Mouse (Mus musculus) testis, postnatal 14 days (tissue): ENCODE results near the gene Wbp4.
A peak's percentile ranks its signal among the peaks of the same experiment; 100 is the strongest.
"Not testable (repeated sequence)": the region's sequence is repeated elsewhere in the genome, so short reads cannot be mapped to it uniquely, and the experiment has no call there.

ENCODE experiments used
- DNase-seq: peaks from one replicate; pipeline ENCODE4 v3.0.0; 2021; ENCODE audit warnings: low spot score

Gene Wbp4

DNA sequence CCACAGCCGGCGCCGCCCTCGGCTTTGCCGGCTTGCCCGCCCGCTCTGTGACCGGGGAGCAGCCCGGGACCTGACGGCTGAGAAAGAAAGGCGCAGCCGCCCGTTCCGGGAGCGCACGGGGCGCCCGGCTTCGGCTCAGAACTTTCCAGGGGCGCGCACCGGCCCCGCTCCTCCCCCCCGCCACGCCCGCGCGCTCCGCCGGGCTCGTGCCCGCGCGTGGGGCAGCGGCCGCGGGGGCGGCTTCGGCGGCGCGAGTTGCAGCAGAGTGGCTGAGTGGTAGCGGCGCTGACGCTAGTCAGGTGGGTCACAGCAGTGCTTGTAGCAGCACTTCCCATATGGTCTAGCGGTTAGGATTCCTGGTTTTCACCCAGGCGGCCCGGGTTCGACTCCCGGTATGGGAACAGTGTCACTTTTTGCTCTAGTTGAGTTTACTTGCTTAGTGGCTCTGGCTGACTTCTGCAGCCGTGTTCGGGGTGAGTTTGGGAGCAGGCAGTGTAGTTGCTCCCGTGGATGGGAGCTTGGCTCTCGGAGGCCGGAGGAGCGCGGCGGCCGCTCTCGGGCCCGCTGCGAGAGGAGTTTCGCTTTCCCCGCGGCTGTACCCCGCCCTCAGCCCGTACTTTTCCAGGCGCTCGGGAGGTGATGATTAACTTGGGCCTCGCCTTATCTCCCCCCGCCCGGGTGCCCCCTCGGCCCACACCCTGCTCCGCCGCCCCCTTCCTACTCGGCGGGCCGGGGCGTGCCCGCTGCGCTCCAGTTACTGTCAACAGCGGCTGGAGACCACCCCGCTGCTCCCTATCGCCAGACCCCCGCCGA lies at the start of gene Wbp4:
Wbp4 (minus strand) TSS at position 182 of the 813 bp plus-strand sequence.
- DNase-seq, result peak; percentile 89

DNA sequence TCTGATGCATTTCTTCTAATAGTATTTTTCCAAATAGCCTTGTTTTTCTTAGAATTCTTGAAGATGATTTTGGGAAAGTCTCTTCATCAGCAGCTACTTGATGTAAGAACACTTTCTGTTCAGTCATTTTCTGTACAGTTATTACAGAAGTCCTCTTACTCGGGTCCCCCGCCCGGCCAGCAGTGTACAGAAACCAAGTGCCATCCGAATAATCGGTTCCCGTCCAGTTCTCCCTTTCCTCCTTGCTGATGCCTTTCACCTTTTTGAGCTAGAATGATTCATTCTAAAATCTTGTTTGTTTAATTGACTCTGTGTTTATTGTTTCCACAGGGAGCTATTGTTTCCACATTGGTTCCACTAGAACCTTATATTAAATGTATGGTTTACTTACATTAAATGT lies 49.4 kb upstream of the Wbp4 start:
- no peak for DNase-seq

DNA sequence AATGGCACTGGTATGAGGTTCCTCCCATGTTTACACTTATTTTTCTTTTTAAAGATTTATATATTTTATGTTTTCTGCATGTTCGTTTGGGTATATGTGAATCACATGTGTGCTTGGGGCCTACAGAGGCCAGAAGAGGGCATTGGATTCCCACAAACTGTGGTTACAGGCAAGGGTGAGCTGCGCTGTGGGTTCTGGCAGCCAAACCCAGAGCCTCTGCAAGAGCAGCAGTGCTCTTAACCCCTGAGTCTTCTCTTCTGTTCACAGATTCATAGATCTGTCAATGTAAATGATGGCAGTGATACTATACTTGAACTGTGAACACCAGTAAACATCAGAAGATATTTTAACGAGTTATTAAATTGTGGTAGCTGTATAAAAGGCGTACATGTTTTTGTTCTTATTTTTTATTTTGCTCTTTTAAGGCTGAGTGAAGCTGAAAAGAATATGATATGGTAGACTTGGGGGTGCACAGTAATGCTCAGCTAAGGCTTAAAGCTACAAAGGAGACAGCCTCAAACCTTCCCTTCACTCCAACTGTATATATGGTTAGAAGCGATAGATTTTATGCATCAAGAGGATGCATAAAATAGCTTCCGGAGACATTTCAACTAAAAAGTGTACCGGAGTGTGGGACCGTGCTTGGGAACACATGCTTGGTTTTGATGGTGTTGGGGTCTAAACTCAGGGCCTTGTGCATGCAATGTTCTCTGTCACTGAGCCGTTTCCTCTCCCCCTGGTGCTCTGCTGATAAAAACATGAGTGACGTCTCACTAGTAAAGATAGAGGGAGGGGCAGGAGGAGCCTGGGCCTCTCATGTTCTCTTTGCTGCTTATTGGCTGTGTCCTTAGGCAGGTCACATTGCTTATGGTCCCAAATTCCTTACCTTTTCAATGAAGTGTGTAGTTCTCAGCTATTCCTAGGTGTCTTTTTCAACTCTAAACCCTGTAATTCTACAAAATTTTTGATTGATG lies 48.5 kb upstream of the Wbp4 start:
- DNase-seq, result no peak

DNA sequence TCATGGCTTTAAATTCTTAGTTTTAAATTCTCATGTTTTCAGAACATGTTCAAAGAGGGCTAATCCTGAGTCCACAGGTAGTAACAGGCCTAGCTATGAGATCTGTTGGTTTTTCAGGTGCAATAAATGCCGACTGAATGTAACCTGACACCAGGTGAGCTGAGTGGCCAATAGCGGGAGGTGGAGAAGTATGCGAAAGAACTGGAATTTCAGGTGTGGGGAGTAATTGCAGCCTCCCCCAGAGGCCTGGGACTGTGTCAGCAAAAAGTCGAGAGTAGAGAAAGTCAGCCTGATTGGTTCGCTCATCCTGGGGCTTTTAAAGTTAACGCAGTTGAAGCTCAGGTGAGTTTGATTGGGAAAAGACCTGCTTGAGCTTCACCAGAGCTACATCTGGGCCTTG lies 46.4 kb upstream of the Wbp4 start:
- DNase-seq, result peak; percentile 15

DNA sequence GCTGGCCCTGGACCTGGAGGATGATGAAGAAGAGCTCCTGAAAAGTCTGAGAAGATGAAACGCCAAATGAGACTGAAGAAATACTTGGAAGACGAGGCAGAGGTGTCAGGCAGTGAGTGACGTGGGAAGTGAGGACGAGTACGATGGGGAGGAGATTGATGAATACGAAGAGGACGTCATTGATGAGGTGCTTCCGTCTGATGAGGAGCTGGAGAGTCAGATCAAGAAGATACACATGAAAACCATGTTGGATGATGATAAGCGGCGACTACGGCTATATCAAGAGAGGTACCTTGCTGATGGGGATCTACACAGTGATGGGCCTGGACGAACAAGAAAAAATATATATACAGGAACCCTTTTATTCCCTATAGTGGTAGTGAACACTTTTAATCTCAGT lies 44.8 kb upstream of the Wbp4 start:
- DNase-seq, result not testable (repeated sequence)

DNA sequence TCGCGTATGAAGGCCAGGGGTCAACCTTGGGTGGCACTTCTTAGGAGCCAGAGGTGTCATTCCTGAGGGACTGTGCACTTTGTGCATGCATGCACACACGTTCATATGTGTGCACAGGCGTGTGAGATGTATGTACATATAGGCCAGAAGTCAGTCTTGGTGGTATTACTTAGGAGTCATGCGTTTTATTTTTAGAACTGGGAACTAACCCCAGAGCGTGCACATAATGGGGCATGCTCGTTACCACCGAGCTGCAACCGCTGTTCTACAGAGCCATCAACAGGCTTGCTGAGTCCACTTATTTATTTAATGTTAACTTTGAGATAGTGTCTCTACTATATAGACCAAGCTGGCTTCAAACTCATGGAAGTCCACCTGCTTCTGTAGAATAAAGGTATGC lies 41.1 kb upstream of the Wbp4 start:
- no peak for DNase-seq

DNA sequence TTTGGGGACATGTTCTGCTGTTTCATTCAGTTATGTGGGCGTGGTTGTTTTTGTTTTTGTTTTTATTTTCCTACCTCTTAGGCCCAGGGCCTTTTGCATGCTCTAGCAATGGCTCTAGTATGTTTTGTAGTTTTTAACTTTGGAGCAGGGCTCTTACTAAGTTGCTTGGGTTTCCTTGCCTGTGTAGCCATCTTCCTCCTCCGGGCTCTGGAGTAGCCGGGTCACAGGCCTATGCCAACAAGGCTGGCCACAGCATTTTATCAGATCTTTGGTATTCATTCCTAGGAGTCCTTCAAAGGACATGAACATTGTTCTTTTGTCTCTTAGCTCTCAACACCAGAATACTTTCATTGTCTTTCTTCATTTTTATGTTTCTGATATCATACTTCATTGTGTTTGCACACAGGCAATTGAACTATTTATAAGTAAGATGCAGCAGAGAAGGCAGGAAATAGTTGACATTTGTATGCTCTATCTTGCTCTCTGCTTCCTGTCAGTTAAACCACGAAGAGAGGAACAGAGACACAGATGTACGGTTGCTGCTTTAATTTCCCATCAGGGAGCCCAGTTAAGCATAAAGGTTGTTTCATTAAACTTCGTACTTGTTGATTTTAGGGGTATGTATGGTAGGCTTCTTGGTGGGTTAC lies 40.3 kb upstream of the Wbp4 start:
- no peak for DNase-seq

DNA sequence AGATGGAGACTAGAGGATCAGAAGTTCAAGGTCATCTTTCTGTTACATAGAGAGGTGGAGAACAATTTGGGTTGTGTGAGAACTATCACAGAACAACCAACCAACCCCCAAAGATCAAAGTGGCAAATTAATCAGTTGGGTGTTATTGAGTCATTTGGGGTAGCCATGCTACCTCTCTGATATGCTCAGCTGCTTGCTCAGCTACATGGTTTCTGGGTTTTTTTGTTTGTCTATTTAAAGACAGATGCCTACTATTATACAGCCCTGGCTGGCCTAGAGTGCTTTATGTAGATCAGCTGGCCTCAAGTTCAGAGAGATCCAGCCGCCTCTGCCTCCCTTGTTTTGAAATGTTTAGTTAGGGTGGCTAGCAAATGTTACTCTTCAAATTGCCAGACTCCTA lies 39.7 kb upstream of the Wbp4 start:
- DNase-seq, result no peak

DNA sequence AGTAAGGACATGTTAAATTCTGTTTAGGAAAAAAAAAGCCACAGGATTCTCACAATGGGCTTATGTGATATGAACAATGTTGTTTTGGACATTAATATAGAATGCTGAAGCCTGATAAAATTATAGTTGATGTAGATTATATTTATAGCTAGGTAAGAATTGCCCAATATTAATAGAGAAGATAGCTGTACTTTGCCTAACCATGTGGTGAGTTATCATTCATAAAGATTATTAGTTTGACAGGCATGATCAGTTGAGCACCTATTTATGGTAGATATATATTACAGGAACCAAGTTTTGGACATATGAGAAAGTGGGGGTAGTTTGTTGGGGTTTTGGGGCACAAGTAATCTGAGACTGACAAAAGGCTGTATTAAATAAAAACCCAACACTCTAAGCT lies 39.3 kb upstream of the Wbp4 start:
- no peak for DNase-seq

DNA sequence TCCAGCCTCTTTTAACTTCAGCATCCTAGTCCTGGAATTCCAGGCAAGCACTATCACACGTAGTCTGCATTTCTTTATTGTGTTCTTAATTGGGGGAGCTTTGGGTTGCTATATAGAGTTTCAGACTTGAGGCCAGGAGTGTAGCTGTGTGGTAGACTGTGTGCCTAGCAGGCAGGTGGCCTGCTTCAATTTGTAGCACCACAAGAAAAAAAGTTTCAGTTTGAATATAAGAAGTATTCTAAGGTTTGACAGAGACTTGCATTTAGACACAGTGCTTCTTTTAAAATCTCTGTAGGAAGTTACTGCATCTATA lies 38.3 kb upstream of the Wbp4 start:
- no peak for DNase-seq

DNA sequence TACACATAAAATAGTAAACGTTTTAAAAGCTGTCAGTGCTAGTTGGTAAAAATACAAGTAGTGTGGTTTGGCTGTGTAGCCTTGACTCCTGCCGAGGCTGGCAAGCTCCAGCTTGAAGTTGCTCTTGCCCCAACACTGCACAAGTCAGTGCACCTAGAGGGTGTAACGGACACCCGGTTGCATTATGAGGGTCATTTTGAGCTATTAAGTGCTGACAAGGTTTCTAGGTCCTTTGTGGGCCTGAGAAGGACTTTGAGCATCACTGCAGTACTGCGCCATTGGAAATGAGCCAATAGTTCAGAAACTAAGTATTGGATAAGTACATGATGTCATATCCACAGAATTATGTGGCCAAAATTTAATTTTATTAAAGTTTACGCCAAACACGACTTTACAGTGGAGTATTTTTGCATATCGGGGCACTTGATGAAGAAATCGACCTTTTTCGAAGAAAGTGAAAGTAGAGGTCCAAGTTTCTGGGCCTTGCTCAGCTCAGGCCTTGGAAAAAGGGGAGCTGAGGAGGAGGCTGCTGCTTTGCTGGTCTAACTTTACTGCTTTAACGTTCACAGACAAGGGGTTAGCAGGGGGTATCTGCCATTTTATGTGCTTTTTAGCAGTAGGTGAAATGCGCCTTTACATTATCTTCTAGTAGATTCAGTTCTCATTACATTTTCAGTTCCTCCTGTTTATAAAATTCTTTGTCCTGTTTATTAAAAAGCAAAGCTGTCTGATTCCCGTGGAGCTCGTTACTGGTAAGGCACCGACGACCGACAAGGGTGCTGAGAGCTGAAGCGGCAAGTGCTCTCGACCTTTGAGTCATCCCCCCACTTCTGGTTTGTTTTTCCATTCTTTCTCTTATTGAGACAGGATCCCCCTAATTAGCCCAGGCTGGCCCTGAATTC lies 37.7 kb upstream of the Wbp4 start:
- DNase-seq, result no peak

DNA sequence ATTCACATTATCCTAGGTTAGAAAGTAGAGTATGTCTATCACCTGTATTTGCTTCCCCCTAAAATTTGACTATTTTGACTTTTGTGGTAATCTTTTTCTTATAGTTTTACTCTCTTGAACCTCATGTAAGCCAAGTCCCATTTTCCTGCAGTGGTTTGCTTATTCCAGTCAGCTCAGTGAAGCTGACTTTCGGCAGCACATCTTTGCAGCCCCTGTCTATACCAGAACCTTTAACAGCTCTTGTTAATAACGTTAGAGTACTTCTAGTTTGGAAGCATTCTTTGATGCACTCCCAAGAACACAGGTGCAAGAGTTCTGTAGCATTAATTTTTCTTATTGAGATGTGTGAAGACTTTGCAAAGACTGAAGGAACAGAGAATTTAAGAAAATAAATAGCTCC lies 36.8 kb upstream of the Wbp4 start:
- no peak for DNase-seq

DNA sequence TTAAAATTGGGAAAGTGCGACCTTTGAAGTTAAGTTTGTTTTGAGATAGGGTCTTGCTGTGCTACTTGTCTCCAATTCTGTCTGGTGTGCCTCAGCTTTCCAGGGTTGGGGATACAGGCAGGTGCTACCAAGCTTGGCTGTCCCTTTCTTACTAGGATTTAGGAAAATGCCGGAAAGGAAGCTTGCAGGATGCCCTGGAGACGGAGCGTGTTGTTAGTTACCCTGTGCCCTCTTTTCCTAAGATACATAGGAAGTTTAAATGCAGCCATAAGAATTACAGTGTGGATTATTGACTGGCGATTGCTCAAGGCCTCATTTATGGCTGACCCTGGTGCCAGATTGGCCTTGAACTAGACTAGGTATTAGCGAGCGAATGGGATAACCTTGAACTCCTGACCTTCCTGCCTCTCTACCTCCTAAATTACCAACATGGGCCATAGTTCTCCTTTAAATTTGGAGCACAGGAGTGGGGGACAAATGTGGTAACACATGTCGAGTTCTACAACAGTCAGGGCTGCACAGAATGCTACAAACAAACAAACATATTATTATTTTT lies 35.9 kb upstream of the Wbp4 start:
- no peak for DNase-seq

DNA sequence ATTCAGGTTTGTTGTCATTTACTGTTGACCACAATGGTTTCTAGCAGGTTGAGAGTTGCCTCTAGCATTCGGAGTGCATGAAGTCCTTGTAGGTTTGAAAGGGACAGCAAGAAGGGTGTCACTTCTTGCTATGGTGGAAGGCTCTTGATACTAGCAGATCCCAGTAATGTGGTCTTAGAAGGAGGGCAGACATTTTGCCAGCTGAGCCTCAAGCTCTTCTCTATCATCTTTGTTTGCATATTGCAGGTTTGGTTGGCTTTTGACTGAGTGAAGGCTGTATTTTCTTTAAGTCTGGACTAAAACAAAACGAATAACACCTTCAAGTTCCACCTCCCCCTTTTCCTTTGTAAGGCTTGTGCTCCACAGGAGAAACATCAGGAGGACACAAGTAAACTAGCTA lies 35.4 kb upstream of the Wbp4 start:
- DNase-seq, result no peak

DNA sequence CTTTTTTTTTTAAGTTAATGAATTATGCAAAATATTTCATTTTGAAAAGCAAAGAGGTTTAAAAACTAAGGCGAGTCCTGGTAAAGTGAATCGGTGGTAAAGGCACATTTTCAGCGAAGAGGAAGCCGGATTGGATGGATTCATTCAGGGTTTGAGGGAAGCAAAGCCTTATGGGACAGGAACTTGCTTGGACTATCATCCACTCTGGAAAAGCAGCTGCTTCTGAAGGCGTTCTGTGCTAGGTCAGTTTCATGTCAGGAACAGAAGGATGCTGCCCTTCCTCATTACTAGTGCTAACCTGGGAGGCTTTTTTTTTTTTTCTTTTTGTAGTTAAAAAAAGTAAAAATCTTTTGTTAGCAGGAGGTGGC lies 34.9 kb upstream of the Wbp4 start:
- no peak for DNase-seq

DNA sequence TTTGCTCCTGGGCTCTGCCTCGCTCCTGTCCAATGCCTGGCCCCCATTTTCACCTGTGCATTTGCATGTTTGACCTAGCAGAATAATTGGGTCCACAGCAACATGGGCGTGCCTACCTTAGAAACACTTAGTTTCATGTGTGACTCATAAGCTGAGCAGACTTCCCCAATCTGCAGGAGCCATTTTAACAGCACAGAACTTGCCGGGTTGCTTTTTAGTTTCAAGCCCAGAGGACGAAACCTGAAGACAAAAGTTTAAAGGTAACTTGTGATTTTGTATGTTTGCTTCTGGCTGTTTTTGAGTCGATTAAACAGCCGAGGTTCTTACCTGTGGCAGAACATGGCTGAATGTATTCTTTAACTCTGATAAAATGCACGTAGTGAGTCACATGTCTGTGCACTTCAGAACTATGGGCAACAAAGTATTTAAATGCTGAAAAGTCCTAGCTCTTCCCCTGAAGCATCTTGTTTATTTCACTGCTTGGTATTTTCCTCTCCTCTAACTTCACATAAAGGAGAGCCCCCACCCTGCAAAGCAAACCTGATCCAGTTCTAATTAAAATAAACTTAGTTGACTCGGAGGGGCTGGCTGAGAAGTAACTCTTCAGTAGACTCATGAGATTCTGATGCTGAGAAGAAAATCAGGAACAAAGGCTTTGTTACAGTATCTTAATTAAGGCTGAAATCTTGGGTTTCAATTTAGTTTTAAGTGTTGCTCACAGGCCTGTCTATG lies 34.4 kb upstream of the Wbp4 start:
- no peak for DNase-seq

DNA sequence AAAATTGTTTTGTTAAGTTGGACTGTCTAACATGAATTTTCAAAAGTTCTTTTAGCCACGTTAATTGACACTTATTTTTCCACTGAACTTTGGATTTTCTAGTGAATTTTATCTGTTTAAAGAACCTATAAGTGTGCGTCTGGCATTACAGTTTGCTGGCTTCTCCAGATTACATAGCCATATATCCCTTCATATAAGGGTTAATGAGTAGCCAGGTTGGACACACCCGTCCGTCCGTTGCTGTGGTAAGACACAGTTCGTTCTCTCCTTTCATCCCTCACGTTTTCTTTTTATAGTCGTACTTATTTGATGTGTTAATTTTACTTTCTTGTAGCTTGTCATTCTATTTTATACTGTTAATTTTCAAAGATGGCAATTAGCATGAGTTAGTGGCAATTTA lies 33.8 kb upstream of the Wbp4 start:
- no peak for DNase-seq

DNA sequence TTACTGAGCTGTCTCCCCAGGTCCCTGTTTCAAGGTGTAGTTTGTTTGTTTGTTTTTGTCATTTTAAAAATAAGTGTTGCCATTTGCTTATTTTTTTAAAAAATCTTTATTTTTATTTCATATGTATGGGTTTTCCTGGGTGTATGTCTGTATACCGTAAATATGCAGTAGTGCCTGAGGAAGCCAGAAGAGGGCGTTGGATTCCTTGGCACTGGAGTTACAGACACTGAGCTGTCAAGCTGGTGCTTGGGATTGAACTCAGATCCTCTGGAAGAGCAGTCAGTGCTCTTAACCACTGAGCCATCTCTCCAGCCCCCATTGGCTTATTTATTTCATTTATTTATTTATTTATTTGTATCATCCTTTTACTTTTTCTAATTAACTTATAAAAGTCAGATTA lies 32.6 kb upstream of the Wbp4 start:
- no peak for DNase-seq

DNA sequence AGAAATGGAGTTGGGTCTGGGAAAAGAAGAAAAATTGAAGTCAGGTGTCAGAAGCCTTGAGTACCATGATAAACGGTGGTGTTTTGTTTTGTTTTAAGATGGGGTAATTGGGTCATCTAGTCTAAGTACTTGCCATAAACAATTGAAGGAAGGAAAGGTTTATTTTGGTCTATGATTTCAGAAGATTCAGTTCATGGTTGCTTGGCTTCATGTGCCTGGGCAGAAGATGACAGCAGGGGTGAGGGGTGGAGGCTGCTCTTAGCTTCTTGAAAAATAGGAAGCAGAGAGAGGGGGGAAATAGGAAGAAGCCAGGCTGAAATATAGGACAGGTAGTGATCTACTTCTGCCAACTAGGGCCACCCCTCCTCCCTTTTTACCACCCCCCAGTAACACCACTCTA lies 30.2 kb upstream of the Wbp4 start:
- DNase-seq, result no peak

DNA sequence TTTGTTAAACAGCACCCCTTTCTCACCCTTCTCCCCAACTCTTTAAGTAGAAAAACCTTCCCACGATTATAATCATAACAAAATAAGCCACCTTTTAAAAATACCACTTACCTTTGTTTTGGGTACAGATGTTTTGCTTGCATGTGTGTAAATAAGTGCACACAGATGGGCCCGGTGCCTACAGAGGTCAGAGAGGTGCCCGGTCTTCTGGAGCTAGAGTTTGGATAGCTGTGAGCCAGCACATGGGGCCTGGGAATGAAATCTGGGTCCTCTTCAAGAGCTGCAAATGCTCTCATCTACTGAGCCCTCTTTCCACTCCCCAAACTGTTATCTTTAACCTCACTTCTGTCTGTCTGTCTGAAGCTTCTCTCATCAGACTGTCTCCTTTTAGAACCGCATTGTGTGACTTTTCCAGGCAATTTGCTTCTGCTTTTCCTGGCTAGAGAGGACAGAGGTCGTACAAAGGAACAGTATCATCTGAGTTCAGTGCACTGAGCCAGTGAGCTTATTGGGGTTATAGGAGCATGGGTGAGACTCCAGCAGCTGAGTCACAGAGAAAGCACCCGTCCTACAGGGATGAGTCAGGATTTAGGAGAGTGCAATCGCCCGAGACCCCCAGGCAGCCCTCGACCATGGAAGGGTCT lies 27.5 kb upstream of the Wbp4 start:
- no peak for DNase-seq
